Mouse (Mus musculus) heart, embryonic 16.5 days (tissue): ENCODE results near the gene Gm10424. TPM values are rescaled to one million over a fixed set of nuclear protein-coding genes. Genes with fewer than 3 reads are reported as not detected.
"Not testable (repeated sequence)": the region's sequence is repeated elsewhere in the genome, so short reads cannot be mapped to it uniquely, and the experiment has no call there.

Experiments used
- ATAC-seq: fragments of 200-750 bp; cut with Nextera tagmentation; replicated peaks from 2 replicates; pipeline ENCODE4 v1.8.0; 2017; ENCODE audit warnings: moderate number of reproducible peaks; ENCODE audit not compliant: insufficient read depth, low FRiP score; ENCODE audit errors: extremely low read depth
- H3K27ac ChIP-seq: fragments of 300-500 bp; sonication (generic); 2 replicates; pipeline ENCODE4 v1.5.1; 2014; ENCODE audit warnings: mild to moderate bottlenecking, low read length, control low read depth, moderate library complexity
- H3K27me3 ChIP-seq: fragments of 300-500 bp; sonication (generic); 2 replicates; pipeline ENCODE4 v1.6.1; 2014; ENCODE audit warnings: low read length, mixed read lengths; ENCODE audit not compliant: control insufficient read depth, insufficient read depth
- H3K36me3 ChIP-seq: fragments of 300-500 bp; sonication (generic); 2 replicates; pipeline ENCODE4 v1.6.1; 2014; ENCODE audit not compliant: control insufficient read depth, insufficient read depth
- H3K4me1 ChIP-seq: fragments of 300-500 bp; sonication (generic); 2 replicates; pipeline ENCODE4 v1.6.1; 2014; ENCODE audit warnings: low read length, mixed read lengths; ENCODE audit not compliant: control insufficient read depth, insufficient read depth
- H3K4me2 ChIP-seq: fragments of 300-500 bp; sonication (generic); 2 replicates; pipeline ENCODE4 v1.6.1; 2014; ENCODE audit warnings: low read depth, mild to moderate bottlenecking, control low read depth, low read length
- H3K4me3 ChIP-seq: fragments of 300-500 bp; sonication (generic); 2 replicates; pipeline ENCODE4 v1.5.1; 2014; ENCODE audit warnings: mild to moderate bottlenecking, control low read depth, low read length
- H3K9ac ChIP-seq: fragments of 300-500 bp; sonication (generic); 2 replicates; pipeline ENCODE4 v1.6.1; 2014; ENCODE audit warnings: low read length, control low read depth
- H3K9me3 ChIP-seq: fragments of 300-500 bp; sonication (generic); replicated peaks from 2 replicates; pipeline ENCODE4 v1.6.1; 2016; ENCODE audit warnings: low read length; ENCODE audit not compliant: control insufficient read depth
- WGBS: fragments of 180-500 bp; shearing (Covaris S2); extraction: QIAGEN DNeasy Blood & Tissue Kit; methylation state at CpG from one replicate; pipeline ENCODE4 v1.1.7; 2014; 5-methylcytosine and 5-hydroxymethylcytosine counted together
- polyA plus RNA-seq: library from polyadenylated mRNA; unstranded; fragments of >200 nt; fragmentation: Nextera tagmentation; extraction: Ambion mirVana; gene quantifications from 2 replicates; pipeline ENCODE4 v1.2.1, GENCODE M21; 2015

The Gm10424 gene
- polyA plus RNA-seq = not detected in 2 replicates

DNA sequence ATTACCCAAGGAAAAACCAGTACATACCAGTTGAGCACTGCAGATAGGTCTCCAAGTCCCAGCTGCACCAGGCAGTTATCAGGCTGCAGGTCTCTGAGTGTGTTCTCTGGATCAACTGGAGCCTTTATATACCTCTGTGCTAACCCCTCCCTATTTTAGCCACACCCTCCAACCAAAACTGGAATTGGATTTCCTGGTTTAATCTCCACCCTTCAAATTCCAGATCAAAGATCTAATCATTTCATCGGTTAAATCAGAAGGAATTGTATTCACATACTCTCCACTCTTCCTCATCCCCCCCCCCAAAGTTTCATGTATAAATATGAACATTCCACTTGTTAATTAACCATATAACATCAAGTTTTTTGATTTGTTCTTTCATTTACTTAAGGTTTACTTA, at the start of gene Gm10424:
Gm10424 (minus strand) TSS at position 101 of the 400 bp plus-strand sequence.
- not testable (repeated sequence) for H3K36me3 ChIP-seq, H3K9ac ChIP-seq, H3K9me3 ChIP-seq, ATAC-seq, H3K27me3 ChIP-seq, H3K4me3 ChIP-seq, H3K4me1 ChIP-seq, H3K27ac ChIP-seq, H3K4me2 ChIP-seq
- WGBS = no CpG with 5 or more reads among the region's 1 CpGs

DNA sequence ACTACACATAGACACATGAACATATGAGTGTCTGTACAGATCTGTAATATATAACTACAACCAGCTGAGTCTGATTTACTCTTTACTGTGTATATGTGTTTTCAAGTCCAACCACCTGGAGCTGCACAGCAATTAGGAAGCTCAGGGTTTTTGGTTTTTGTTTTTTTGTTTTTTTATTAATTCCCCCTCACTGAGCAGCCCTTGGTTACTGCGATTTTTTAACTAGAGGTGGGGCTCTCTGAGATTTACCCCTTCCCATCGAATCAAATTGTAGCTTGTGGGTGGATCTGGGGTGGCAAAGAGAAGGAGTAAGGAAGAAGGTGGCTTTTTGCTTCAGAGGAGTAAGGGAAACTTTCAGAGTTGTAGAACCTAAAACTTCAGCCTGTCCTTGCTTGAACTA, 33.0 kb upstream of the Gm10424 start, which contains the start of gene Gm3259:
Gm3259 (plus strand) TSS at position 301 of the 400 bp plus-strand sequence.
- not testable (repeated sequence) for H3K27me3 ChIP-seq, H3K4me2 ChIP-seq, H3K27ac ChIP-seq, H3K9ac ChIP-seq, H3K36me3 ChIP-seq, H3K4me1 ChIP-seq, H3K9me3 ChIP-seq, H3K4me3 ChIP-seq, ATAC-seq
- 39% methylated on average over 2 of the region's 2 CpGs for WGBS

Other genes with a start within 250 kb of the Gm10424 start
- gene Gm7942, start 165.8 kb downstream of the Gm10424 start, polyA plus RNA-seq = not detected in 2 replicates
- gene Gm16513, start 90.1 kb downstream of the Gm10424 start, polyA plus RNA-seq = not detected in 2 replicates
- not detected in 2 replicates for gene Gm3259, start 33.1 kb upstream of the Gm10424 start, polyA plus RNA-seq
- not detected in 2 replicates for gene D5Ertd577e, start 184.0 kb upstream of the Gm10424 start, polyA plus RNA-seq
- not detected in 2 replicates for gene Gm3286, start 238.0 kb upstream of the Gm10424 start, polyA plus RNA-seq